Mouse (Mus musculus): ENCODE data around the gene Tacr2. TPM values are rescaled to one million over a fixed set of nuclear protein-coding genes. Genes with fewer than 3 reads are reported as not detected.

Tacr2 gene
- polyA plus RNA-seq, 1 experiment from 2014 or later = not detected

- no peak overlapping the region for H3K27ac ChIP-seq
- no peak overlapping the region for H3K4me3 ChIP-seq
- 82% methylated on average over 17 of the region's 17 CpGs for WGBS
- no peaks in the 10 kb centered on the region for H3K9me3 ChIP-seq
- H3K9ac ChIP-seq = no peak overlapping the region
- no peaks in the 10 kb centered on the region for H3K36me3 ChIP-seq
- no peaks in the 10 kb centered on the region for H3K27me3 ChIP-seq
- no peaks in the 10 kb centered on the region for H3K4me1 ChIP-seq
- no peak overlapping the region for H3K4me2 ChIP-seq (replicated peaks)
- no peak for ATAC-seq (ENCODE audit: low FRiP score, low read depth)
Observed at GRCm38 (mm10) chr10:62222777-62223176, 29.5 kb upstream of the Tacr2 start.

- WGBS = 54% methylated on average over 6 of the region's 6 CpGs
- Histone ChIP-seq H3K4me2 (replicated peaks) (no peak overlapping the region), H3K4me3 (no peak overlapping the region), H3K27ac (no peak overlapping the region), H3K27me3 (no peaks in the 10 kb centered on the region), H3K36me3 (no peaks in the 10 kb centered on the region), H3K9me3 (no peaks in the 10 kb centered on the region), H3K9ac (no peak overlapping the region), H3K4me1 (no peaks in the 10 kb centered on the region)
- no peak for ATAC-seq (ENCODE audit: low FRiP score, low read depth)
Observed at GRCm38 (mm10) chr10:62224231-62224630, 28.0 kb upstream of the Tacr2 start.

GRCm38 (mm10) chr10:62225839-62226238, 26.4 kb upstream of the Tacr2 start:
- Histone ChIP-seq H3K27me3 (no peaks in the 10 kb centered on the region), H3K36me3 (no peaks in the 10 kb centered on the region), H3K9ac (no peak overlapping the region), H3K9me3 (no peaks in the 10 kb centered on the region), H3K4me1 (peaks cover 6% of the 10 kb centered on the region; the same call in 1 of the 2 replicates), H3K4me3 (no peak overlapping the region), H3K27ac (no peak overlapping the region), H3K4me2 (replicated peaks) (no peak overlapping the region)
- 59% methylated on average over 7 of the region's 7 CpGs for whole genome bisulfite sequencing
- ATAC-seq (ENCODE audit: low FRiP score, low read depth) = no peak

GRCm38 (mm10) chr10:62228126-62228525, 24.1 kb upstream of the Tacr2 start:
- WGBS = 57% methylated on average over 6 of the region's 6 CpGs
- no peaks in the 10 kb centered on the region for H3K36me3 ChIP-seq
- H3K4me3 ChIP-seq = no peak overlapping the region
- no peak overlapping the region for H3K27ac ChIP-seq
- no peaks in the 10 kb centered on the region for H3K27me3 ChIP-seq
- no peak for ATAC-seq (ENCODE audit: low FRiP score, low read depth)
- no peaks in the 10 kb centered on the region for H3K9me3 ChIP-seq
- H3K4me2 ChIP-seq (replicated peaks) = no peak overlapping the region
- no peak overlapping the region for H3K9ac ChIP-seq
- peaks cover 6% of the 10 kb centered on the region for H3K4me1 ChIP-seq

GRCm38 (mm10) chr10:62230708-62231394, 21.4 kb upstream of the Tacr2 start, which contains the start of gene Tspan15:
Gene Tspan15, minus strand, starts transcription at chr10:62231251.
- no peaks in the 10 kb centered on the region for H3K27me3 ChIP-seq
- no peaks in the 10 kb centered on the region for H3K36me3 ChIP-seq
- WGBS = under 1% methylated on average over 55 of the region's 59 CpGs
- peak within 1 kb of the TSS; percentile 70 for H3K9ac ChIP-seq
- peak within 1 kb of the TSS; percentile 93 for H3K4me2 ChIP-seq (replicated peaks)
- no peaks in the 10 kb centered on the region for H3K9me3 ChIP-seq
- peaks cover 6% of the 10 kb centered on the region for H3K4me1 ChIP-seq
- peak; percentile 97 for ATAC-seq (ENCODE audit: low FRiP score, low read depth)
- H3K4me3 ChIP-seq = peak within 1 kb of the TSS; percentile 62
- no peak within 1 kb of the TSS for H3K27ac ChIP-seq

GRCm38 (mm10) chr10:62231395-62231732, 20.9 kb upstream of the Tacr2 start:
- Histone ChIP-seq H3K9me3 (no peaks in the 10 kb centered on the region), H3K4me1 (peaks cover 6% of the 10 kb centered on the region), H3K27ac (no peak overlapping the region), H3K4me3 (peak overlapping the region; percentile 62), H3K9ac (no peak overlapping the region), H3K27me3 (no peaks in the 10 kb centered on the region), H3K36me3 (no peaks in the 10 kb centered on the region), H3K4me2 (replicated peaks) (peak overlapping the region; percentile 93)
- ATAC-seq (ENCODE audit: low FRiP score, low read depth) = peak; percentile 45; the same call in 1 of the 2 replicates
- WGBS = 4% methylated on average over 13 of the region's 13 CpGs

GRCm38 (mm10) chr10:62231811-62232210, 20.4 kb upstream of the Tacr2 start:
- 71% methylated on average over 3 of the region's 3 CpGs for WGBS

GRCm38 (mm10) chr10:62236165-62236564, 16.1 kb upstream of the Tacr2 start:
- ATAC-seq (ENCODE audit: low FRiP score, low read depth) = no peak
- 88% methylated on average over 6 of the region's 6 CpGs for WGBS

More at GRCm38 (mm10) chr10:62231811-62232210, 20.4 kb upstream of the Tacr2 start:
- peak overlapping the region; percentile 93 for H3K4me2 ChIP-seq (replicated peaks)
- H3K9me3 ChIP-seq = no peaks in the 10 kb centered on the region
- H3K36me3 ChIP-seq = no peaks in the 10 kb centered on the region
- H3K9ac ChIP-seq = no peak overlapping the region
- H3K27me3 ChIP-seq = no peaks in the 10 kb centered on the region
- no peak overlapping the region for H3K27ac ChIP-seq
- no peak for ATAC-seq (ENCODE audit: low FRiP score, low read depth)
- H3K4me1 ChIP-seq = peaks cover 6% of the 10 kb centered on the region
- no peak overlapping the region for H3K4me3 ChIP-seq

GRCm38 (mm10) chr10:62237205-62237604, 15.0 kb upstream of the Tacr2 start:
- Histone ChIP-seq H3K27ac (no peak overlapping the region), H3K36me3 (no peaks in the 10 kb centered on the region), H3K4me1 (no peaks in the 10 kb centered on the region), H3K9me3 (no peaks in the 10 kb centered on the region), H3K9ac (no peak overlapping the region), H3K4me2 (replicated peaks) (no peak overlapping the region), H3K4me3 (no peak overlapping the region), H3K27me3 (no peaks in the 10 kb centered on the region)
- WGBS = 79% methylated on average over 10 of the region's 10 CpGs
- no peak for ATAC-seq (ENCODE audit: low FRiP score, low read depth)

More at GRCm38 (mm10) chr10:62236165-62236564, 16.1 kb upstream of the Tacr2 start:
- Histone ChIP-seq H3K36me3 (no peaks in the 10 kb centered on the region), H3K9ac (no peak overlapping the region), H3K4me3 (no peak overlapping the region), H3K9me3 (no peaks in the 10 kb centered on the region), H3K4me1 (no peaks in the 10 kb centered on the region; the same call in 1 of the 2 replicates), H3K27ac (no peak overlapping the region), H3K4me2 (replicated peaks) (no peak overlapping the region), H3K27me3 (no peaks in the 10 kb centered on the region)

GRCm38 (mm10) chr10:62238688-62239087, 13.6 kb upstream of the Tacr2 start:
- H3K4me3 ChIP-seq = no peak overlapping the region
- H3K27me3 ChIP-seq = no peaks in the 10 kb centered on the region
- no peak for ATAC-seq (ENCODE audit: low FRiP score, low read depth)
- H3K36me3 ChIP-seq = no peaks in the 10 kb centered on the region
- no peaks in the 10 kb centered on the region for H3K4me1 ChIP-seq
- H3K4me2 ChIP-seq (replicated peaks) = no peak overlapping the region
- no peak overlapping the region for H3K9ac ChIP-seq
- WGBS = 92% methylated on average over 3 of the region's 3 CpGs
- no peaks in the 10 kb centered on the region for H3K9me3 ChIP-seq
- H3K27ac ChIP-seq = no peak overlapping the region

- Histone ChIP-seq H3K27ac (no peak overlapping the region), H3K9me3 (no peaks in the 10 kb centered on the region), H3K4me2 (replicated peaks) (no peak overlapping the region), H3K4me1 (no peaks in the 10 kb centered on the region), H3K9ac (no peak overlapping the region), H3K36me3 (no peaks in the 10 kb centered on the region), H3K27me3 (no peaks in the 10 kb centered on the region), H3K4me3 (no peak overlapping the region)
- WGBS = 68% methylated on average over 6 of the region's 6 CpGs
- ATAC-seq (ENCODE audit: low FRiP score, low read depth) = no peak
Observed at GRCm38 (mm10) chr10:62239270-62239669, 13.0 kb upstream of the Tacr2 start.

- no peaks in the 10 kb centered on the region for H3K9me3 ChIP-seq
- no peak overlapping the region for H3K27ac ChIP-seq
- H3K4me2 ChIP-seq (replicated peaks) = no peak overlapping the region
- 71% methylated on average over 10 of the region's 10 CpGs for WGBS
- no peak overlapping the region for H3K4me3 ChIP-seq
- no peak overlapping the region for H3K9ac ChIP-seq
- no peaks in the 10 kb centered on the region for H3K4me1 ChIP-seq
- no peaks in the 10 kb centered on the region for H3K27me3 ChIP-seq
- H3K36me3 ChIP-seq = no peaks in the 10 kb centered on the region
- ATAC-seq (ENCODE audit: low FRiP score, low read depth) = no peak
Observed at GRCm38 (mm10) chr10:62242358-62242757, 9.9 kb upstream of the Tacr2 start.

- Histone ChIP-seq H3K9ac (no peak overlapping the region), H3K27ac (no peak overlapping the region), H3K9me3 (no peaks in the 10 kb centered on the region), H3K27me3 (no peaks in the 10 kb centered on the region), H3K36me3 (no peaks in the 10 kb centered on the region), H3K4me1 (no peaks in the 10 kb centered on the region), H3K4me2 (replicated peaks) (no peak overlapping the region), H3K4me3 (no peak overlapping the region)
- no peak for ATAC-seq (ENCODE audit: low FRiP score, low read depth)
- WGBS = 46% methylated on average over 13 of the region's 13 CpGs
Observed at GRCm38 (mm10) chr10:62242896-62243295, 9.3 kb upstream of the Tacr2 start.

All from limb, embryonic 13.5 days (tissue).